Mouse (Mus musculus) E14TG2a.4 (cell line): ENCODE data around the gene Psmf1.

Experiments
- H3K27me3 ChIP-seq: 2 replicates; pipeline ENCODE4 v1.6.1; 2014; ENCODE audit warnings: low read length, control low read depth; ENCODE audit not compliant: insufficient read depth
- H3K36me3 ChIP-seq: 2 replicates; pipeline ENCODE4 v1.6.1; 2014; ENCODE audit warnings: low read length, control low read depth; ENCODE audit not compliant: insufficient read depth
- H3K4me1 ChIP-seq: replicated peaks from 2 replicates; pipeline ENCODE4 v1.6.1; 2014; ENCODE audit warnings: low read depth, low read length, control low read depth
- H3K4me3 ChIP-seq: replicated peaks from 2 replicates; pipeline ENCODE4 v1.5.1; 2014; ENCODE audit warnings: mild to moderate bottlenecking, low read length
- H3K9me3 ChIP-seq: 2 replicates; pipeline ENCODE4 v1.6.1; 2014; ENCODE audit warnings: low read length, control low read depth
- CTCF ChIP-seq: conservative IDR thresholded peaks from 2 replicates; pipeline ENCODE4 v1.5.1; 2014; ENCODE audit warnings: low read length
- NANOG ChIP-seq: IDR thresholded peaks from 2 replicates; pipeline ENCODE4 v1.6.1; 2014; ENCODE audit warnings: borderline replicate concordance, low read length, mixed read lengths
- POU5F1 ChIP-seq: IDR thresholded peaks from 2 replicates; pipeline ENCODE4 v1.6.1; 2014; ENCODE audit warnings: low read length, borderline replicate concordance

Gene Psmf1

DNA sequence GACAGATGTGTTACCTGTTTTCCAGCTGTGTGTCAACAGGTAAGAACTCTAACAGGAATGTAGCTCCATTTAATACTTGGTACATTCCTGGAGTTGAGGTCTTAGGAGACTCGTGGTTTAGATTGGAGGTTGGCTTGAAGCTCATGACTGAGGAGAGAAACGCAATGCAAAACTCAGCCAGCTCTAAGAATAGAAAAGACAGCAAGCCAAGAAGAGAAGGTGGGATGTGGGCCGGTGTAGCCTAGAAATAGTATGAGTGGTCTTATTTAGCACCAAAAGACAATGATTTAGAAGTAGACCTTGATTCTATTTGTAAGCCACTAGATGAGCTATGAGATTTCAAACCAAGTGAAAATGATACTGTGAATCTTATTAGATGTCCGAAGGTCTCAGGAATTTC, 28.5 kb downstream of the Psmf1 start:
- no peak for TF ChIP-seq NANOG
- TF ChIP-seq POU5F1, result no peak
- no peak for TF ChIP-seq CTCF
- Histone ChIP-seq H3K36me3 (peaks cover 58% of the 10 kb centered on the region), H3K4me3 (no peak overlapping the region), H3K27me3 (no peaks in the 10 kb centered on the region), H3K4me1 (no peaks in the 10 kb centered on the region), H3K9me3 (no peaks in the 10 kb centered on the region)

DNA sequence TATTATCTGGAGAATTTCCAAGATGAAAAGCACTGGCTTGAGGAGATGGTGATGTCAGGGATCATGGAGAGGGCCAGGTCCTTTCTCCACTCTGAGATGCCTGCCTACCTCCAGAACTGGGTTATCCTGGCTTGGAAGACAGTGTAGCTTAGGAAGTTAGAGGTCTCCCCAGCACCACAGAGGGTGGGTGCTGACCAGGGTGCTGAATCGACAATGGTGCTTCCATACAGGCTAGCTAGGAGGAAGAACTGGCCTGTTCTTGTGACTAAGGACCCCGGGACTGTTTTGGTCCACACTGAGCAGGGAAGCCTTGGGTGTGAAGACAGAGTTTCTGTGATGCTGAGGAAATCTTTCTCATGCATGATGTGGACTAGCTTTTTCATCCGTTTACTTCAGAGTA, 31.3 kb downstream of the Psmf1 start:
- Histone ChIP-seq H3K4me1 (no peaks in the 10 kb centered on the region), H3K9me3 (no peaks in the 10 kb centered on the region), H3K36me3 (peaks cover 30% of the 10 kb centered on the region), H3K27me3 (peaks cover 5% of the 10 kb centered on the region; the same call in 1 of the 2 replicates), H3K4me3 (no peak overlapping the region)
- TF ChIP-seq NANOG, result no peak
- no peak for TF ChIP-seq POU5F1
- TF ChIP-seq CTCF, result no peak

GRCm38 (mm10) chr2:151702851-151703190, 41.2 kb downstream of the Psmf1 start:
- H3K36me3 ChIP-seq, result no peaks in the 10 kb centered on the region
- H3K9me3 ChIP-seq, result peaks cover 10% of the 10 kb centered on the region
- TF ChIP-seq CTCF, result no peak
- TF ChIP-seq NANOG, result no peak
- TF ChIP-seq POU5F1, result no peak

DNA sequence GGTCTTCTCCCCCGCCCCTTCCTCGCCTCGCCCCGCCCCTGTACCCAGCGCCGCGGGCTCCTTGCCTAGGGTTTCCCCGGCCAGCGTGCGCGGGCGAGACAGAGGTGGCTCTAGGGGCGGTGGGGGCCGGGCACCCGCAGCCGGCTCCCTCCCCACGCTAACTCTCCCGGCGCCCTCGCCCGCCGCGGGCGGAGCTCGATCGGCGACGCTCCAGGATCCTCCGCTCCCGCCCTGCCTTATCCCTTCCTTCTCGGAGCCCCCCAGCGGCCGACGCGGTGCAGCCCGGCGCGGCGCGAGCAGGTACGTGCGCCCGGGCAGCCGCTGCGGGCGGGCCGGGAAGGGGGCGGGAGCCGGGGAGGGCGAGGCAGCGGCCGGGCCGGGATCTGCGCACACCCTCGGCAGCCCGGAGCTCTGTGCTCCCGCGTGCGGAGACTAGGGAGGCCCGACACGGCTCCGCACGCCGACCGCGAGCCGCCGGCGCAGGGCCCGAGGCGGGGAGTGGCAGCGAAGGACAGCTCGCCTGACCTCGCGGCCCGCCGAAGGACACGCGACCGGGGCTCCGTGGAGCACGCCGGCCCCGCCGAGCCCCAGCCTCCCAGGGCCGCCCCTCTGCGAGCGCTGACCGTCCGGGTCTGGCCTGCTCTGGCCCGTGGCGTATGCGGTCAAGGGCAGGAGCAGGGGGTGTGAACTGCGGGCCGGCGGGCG, 41.7 kb downstream of the Psmf1 start:
- H3K27me3 ChIP-seq, result peaks cover 74% of the 10 kb centered on the region
- H3K9me3 ChIP-seq, result peaks cover 10% of the 10 kb centered on the region
- no peak for TF ChIP-seq POU5F1
- TF ChIP-seq NANOG, result no peak
- no peak for TF ChIP-seq CTCF
- H3K4me1 ChIP-seq, result peaks cover 22% of the 10 kb centered on the region
- peak overlapping the region; percentile 81 for H3K4me3 ChIP-seq
- no peaks in the 10 kb centered on the region for H3K36me3 ChIP-seq

More at GRCm38 (mm10) chr2:151702851-151703190, 41.2 kb downstream of the Psmf1 start:
- Histone ChIP-seq H3K27me3 (peaks cover 79% of the 10 kb centered on the region), H3K4me1 (peaks cover 22% of the 10 kb centered on the region), H3K4me3 (peak overlapping the region; percentile 81)

- peaks cover 10% of the 10 kb centered on the region for H3K9me3 ChIP-seq
- peaks cover 68% of the 10 kb centered on the region for H3K27me3 ChIP-seq
- TF ChIP-seq CTCF, result no peak
- no peak for TF ChIP-seq NANOG
- no peak for TF ChIP-seq POU5F1
- peaks cover 18% of the 10 kb centered on the region for H3K4me1 ChIP-seq
- H3K4me3 ChIP-seq, result peak within 1 kb of the TSS; percentile 81
- no peaks in the 10 kb centered on the region for H3K36me3 ChIP-seq
These were observed 42.5 kb downstream of the Psmf1 start, which contains the start of gene Tmem74b for GRCm38 (mm10) chr2:151701231-151702145. Gene Tmem74b, plus strand, starts transcription at chr2:151702008.

DNA sequence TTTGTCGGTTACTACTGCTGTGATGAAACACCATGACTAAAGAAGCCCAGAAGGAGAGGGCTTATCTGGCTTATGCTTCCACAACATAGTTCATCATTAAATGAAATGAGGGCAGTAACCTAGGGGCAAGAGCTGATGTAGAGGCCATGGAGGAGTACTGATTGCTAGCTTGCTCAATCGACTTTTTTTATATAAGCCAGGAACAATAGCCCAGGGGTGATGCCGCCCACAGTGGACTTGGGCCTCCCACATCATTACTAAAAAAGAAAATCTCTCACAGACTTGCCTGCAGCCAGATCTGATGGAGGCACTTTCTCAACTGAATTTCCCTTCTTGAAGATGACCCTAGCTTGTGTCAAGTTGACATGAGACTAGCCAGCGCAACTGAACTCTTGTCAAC, 61.0 kb downstream of the Psmf1 start:
- Histone ChIP-seq H3K4me1 (no peaks in the 10 kb centered on the region), H3K27me3 (peaks cover 5% of the 10 kb centered on the region; the same call in 1 of the 2 replicates), H3K9me3 (no peaks in the 10 kb centered on the region), H3K4me3 (no peak overlapping the region), H3K36me3 (no peaks in the 10 kb centered on the region)
- TF ChIP-seq NANOG, result no peak
- TF ChIP-seq POU5F1, result no peak
- no peak for TF ChIP-seq CTCF

DNA sequence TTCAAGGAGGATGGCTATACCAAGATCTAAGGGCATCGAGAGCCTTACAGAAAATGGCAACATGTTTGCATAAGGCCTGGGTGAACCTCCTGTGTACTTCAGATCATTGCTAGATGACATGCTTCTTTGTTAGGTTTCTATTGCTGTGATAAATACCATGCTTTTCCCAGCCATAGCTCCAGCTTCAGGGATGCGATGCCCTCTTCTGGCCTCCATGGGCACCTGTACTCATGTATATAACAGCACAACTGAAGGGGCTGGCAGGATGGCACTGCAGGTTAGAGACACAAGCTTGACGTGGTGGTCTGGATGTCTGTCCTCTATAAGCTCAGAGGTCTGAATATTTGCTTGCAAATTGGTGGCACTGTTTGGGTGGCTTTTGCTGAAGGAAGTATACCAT, 61.6 kb downstream of the Psmf1 start:
- Histone ChIP-seq H3K9me3 (no peaks in the 10 kb centered on the region; the same call in 1 of the 2 replicates), H3K36me3 (no peaks in the 10 kb centered on the region), H3K27me3 (peaks cover 5% of the 10 kb centered on the region; the same call in 1 of the 2 replicates), H3K4me3 (no peak overlapping the region), H3K4me1 (no peaks in the 10 kb centered on the region)
- TF ChIP-seq CTCF (no peak), NANOG (no peak), POU5F1 (no peak)

DNA sequence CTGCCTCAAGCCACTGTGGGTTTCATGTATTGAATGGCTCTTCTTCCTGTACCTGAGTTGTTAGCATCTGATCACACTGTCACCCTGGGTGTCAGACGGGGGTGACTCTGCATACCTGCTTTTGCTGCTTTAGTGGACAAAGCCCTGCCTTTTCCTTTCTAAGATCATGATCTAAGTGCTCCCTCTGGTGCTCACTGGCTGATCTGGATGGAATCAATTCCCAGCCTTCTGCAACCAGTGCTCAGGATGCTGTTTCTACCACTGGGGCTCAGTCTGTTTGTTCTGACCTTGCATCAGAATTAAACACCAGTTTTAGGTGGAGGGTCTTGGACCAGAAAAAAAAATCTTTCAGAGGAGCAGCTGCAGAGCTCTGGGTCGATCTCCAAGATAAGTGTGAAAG, 67.8 kb downstream of the Psmf1 start:
- H3K36me3 ChIP-seq, result no peaks in the 10 kb centered on the region
- no peaks in the 10 kb centered on the region; the same call in 1 of the 2 replicates for H3K27me3 ChIP-seq
- H3K4me1 ChIP-seq, result no peaks in the 10 kb centered on the region
- no peak overlapping the region for H3K4me3 ChIP-seq
- no peak for TF ChIP-seq CTCF
- no peak for TF ChIP-seq NANOG
- no peak for TF ChIP-seq POU5F1
- H3K9me3 ChIP-seq, result no peaks in the 10 kb centered on the region; the same call in 1 of the 2 replicates

GRCm38 (mm10) chr2:151670968-151671329, 73.0 kb downstream of the Psmf1 start:
- Histone ChIP-seq H3K4me1 (peaks cover 7% of the 10 kb centered on the region; the same call in 1 of the 2 replicates), H3K36me3 (no peaks in the 10 kb centered on the region), H3K9me3 (peaks cover 5% of the 10 kb centered on the region; the same call in 1 of the 2 replicates), H3K4me3 (no peak overlapping the region), H3K27me3 (peaks cover 14% of the 10 kb centered on the region)
- no peak for TF ChIP-seq CTCF
- no peak for TF ChIP-seq NANOG
- TF ChIP-seq POU5F1, result no peak
